Mouse (Mus musculus): Measurements from ENCODE around the gene Dbh. TPM values are rescaled to one million over a fixed set of nuclear protein-coding genes. Genes with fewer than 3 reads are reported as not detected.
A peak's percentile ranks its signal among the peaks of the same experiment; 100 is the strongest.

Dbh gene
- polyA plus RNA-seq, 1 experiment, result 0.69 TPM

- 46% methylated on average over 4 of the region's 4 CpGs for WGBS
- H3K27me3 ChIP-seq (ENCODE audit: control insufficient read depth, insufficient read depth, low read length), result no peaks in the 10 kb centered on the region
Measured at GRCm38 (mm10) chr2:27138356-27138755, 26.7 kb upstream of the Dbh start.

GRCm38 (mm10) chr2:27141950-27142693 lies 22.9 kb upstream of the Dbh start, which contains the start of gene Fam163b:
Fam163b (minus strand) TSS chr2:27142491.
- WGBS, result 3% methylated on average over 60 of the region's 62 CpGs
- TF ChIP-seq POLR2A (IDR thresholded peaks at IDR 0.05; ENCODE audit: control insufficient read depth, extremely low read depth, insufficient read depth, low read length, poor library complexity) (no peak), CTCF (IDR thresholded peaks at IDR 0.05; ENCODE audit: borderline replicate concordance, control insufficient read depth, extremely low read depth, insufficient read depth, low read length, poor library complexity) (no peak)
- Histone ChIP-seq H3K4me3 (ENCODE audit: control insufficient read depth, insufficient read depth, low read length) (peak within 1 kb of the TSS; percentile 42), H3K36me3 (ENCODE audit: control insufficient read depth, insufficient read depth, low read length) (no peaks in the 10 kb centered on the region), H3K27me3 (ENCODE audit: control insufficient read depth, insufficient read depth, low read length) (no peaks in the 10 kb centered on the region), H3K27ac (ENCODE audit: control insufficient read depth, insufficient read depth, low read length) (no peak within 1 kb of the TSS), H3K4me1 (replicated peaks; ENCODE audit: control insufficient read depth, insufficient read depth, low read length) (peaks cover 28% of the 10 kb centered on the region)
- peak; percentile 62 for DNase-seq

More at GRCm38 (mm10) chr2:27138356-27138755, 26.7 kb upstream of the Dbh start:
- Histone ChIP-seq H3K36me3 (ENCODE audit: control insufficient read depth, insufficient read depth, low read length) (no peaks in the 10 kb centered on the region), H3K4me3 (ENCODE audit: control insufficient read depth, insufficient read depth, low read length) (no peak overlapping the region), H3K4me1 (replicated peaks; ENCODE audit: control insufficient read depth, insufficient read depth, low read length) (peaks cover 46% of the 10 kb centered on the region), H3K27ac (ENCODE audit: control insufficient read depth, insufficient read depth, low read length) (no peak overlapping the region)
- TF ChIP-seq CTCF (IDR thresholded peaks at IDR 0.05; ENCODE audit: borderline replicate concordance, control insufficient read depth, extremely low read depth, insufficient read depth, low read length, poor library complexity), result no peak
- TF ChIP-seq POLR2A (IDR thresholded peaks at IDR 0.05; ENCODE audit: control insufficient read depth, extremely low read depth, insufficient read depth, low read length, poor library complexity), result no peak
- DNase-seq, result no peak

DNA sequence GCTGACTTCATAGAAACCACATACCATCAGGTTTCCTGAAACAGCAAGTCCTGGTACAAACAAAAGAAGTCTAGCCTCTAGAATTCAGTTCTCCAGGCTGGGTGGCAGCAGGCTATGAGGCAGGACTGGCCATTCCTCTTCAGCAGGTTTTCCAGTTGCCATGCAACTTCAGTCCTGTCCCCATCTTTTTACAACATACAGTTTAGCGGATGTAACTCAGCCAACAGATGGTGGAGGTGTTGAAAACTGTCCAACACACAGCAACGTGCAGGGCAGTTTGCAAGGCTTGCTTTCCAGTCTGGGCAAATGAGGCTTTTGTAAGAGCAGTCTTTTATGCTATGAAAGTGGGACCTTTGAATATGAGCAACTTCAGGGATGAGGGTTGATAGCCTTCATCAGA lies 20.1 kb upstream of the Dbh start:
- no peak for DNase-seq
- WGBS, result 70% methylated on average over 2 of the region's 2 CpGs
- no peaks in the 10 kb centered on the region for H3K36me3 ChIP-seq (ENCODE audit: control insufficient read depth, insufficient read depth, low read length)
- no peak overlapping the region for H3K4me3 ChIP-seq (ENCODE audit: control insufficient read depth, insufficient read depth, low read length)
- peaks cover 18% of the 10 kb centered on the region for H3K4me1 ChIP-seq (replicated peaks; ENCODE audit: control insufficient read depth, insufficient read depth, low read length)
- no peaks in the 10 kb centered on the region for H3K27me3 ChIP-seq (ENCODE audit: control insufficient read depth, insufficient read depth, low read length)
- no peak overlapping the region for H3K27ac ChIP-seq (ENCODE audit: control insufficient read depth, insufficient read depth, low read length)
- TF ChIP-seq CTCF (IDR thresholded peaks at IDR 0.05; ENCODE audit: borderline replicate concordance, control insufficient read depth, extremely low read depth, insufficient read depth, low read length, poor library complexity) (no peak), POLR2A (IDR thresholded peaks at IDR 0.05; ENCODE audit: control insufficient read depth, extremely low read depth, insufficient read depth, low read length, poor library complexity) (no peak)

DNA sequence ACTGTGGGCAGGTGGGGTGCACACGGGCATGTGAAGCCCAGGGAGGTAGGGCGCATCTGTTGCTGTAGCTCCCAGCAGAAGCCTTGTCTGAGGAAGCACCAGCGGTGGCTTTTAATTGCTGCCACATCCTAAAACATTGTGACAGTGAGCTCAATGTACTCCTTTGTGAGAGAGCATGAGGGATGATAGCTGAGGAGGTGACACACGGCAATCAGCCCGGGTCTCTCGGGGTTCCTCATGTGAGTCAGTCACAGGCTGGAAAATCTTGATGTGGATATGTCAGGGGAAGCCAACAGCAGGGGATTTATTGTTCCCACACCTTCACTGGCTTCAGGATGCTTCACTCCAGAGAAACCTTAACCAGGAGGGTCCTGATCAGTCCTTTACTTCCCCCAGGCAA lies 18.2 kb upstream of the Dbh start:
- H3K27ac ChIP-seq (ENCODE audit: control insufficient read depth, insufficient read depth, low read length), result no peak overlapping the region

DNA sequence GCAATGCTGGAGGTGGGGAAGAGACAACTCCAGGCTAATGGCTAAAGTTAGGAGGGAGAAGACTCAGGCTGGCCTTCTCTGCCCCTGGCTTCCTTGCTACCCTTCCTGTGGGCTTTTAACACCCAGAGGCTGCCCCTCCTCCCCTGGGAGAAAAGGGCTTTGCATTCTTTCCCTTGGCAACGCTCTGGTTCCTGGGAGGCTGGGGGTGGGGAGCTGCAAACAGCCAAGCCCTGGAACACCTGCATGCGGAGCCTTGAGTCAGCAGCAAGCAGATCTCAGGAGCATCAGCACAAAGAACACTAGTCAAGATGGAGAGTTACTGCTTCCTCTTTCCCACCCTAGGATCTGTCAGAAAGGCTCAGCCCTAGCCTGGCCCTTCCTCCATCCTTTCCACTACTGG lies 15.6 kb upstream of the Dbh start:
- TF ChIP-seq CTCF (IDR thresholded peaks at IDR 0.05; ENCODE audit: borderline replicate concordance, control insufficient read depth, extremely low read depth, insufficient read depth, low read length, poor library complexity) (no peak), POLR2A (IDR thresholded peaks at IDR 0.05; ENCODE audit: control insufficient read depth, extremely low read depth, insufficient read depth, low read length, poor library complexity) (no peak)
- Histone ChIP-seq H3K36me3 (ENCODE audit: control insufficient read depth, insufficient read depth, low read length) (no peaks in the 10 kb centered on the region), H3K27me3 (ENCODE audit: control insufficient read depth, insufficient read depth, low read length) (no peaks in the 10 kb centered on the region), H3K27ac (ENCODE audit: control insufficient read depth, insufficient read depth, low read length) (no peak overlapping the region), H3K4me3 (ENCODE audit: control insufficient read depth, insufficient read depth, low read length) (no peak overlapping the region), H3K4me1 (replicated peaks; ENCODE audit: control insufficient read depth, insufficient read depth, low read length) (peaks cover 16% of the 10 kb centered on the region)
- WGBS, result 9% methylated on average over 2 of the region's 2 CpGs
- no peak for DNase-seq

More for the DNA sequence above, 18.2 kb upstream of the Dbh start:
- 65% methylated on average over 6 of the region's 6 CpGs for WGBS
- no peak for TF ChIP-seq CTCF (IDR thresholded peaks at IDR 0.05; ENCODE audit: borderline replicate concordance, control insufficient read depth, extremely low read depth, insufficient read depth, low read length, poor library complexity)
- no peak for TF ChIP-seq POLR2A (IDR thresholded peaks at IDR 0.05; ENCODE audit: control insufficient read depth, extremely low read depth, insufficient read depth, low read length, poor library complexity)
- Histone ChIP-seq H3K36me3 (ENCODE audit: control insufficient read depth, insufficient read depth, low read length) (no peaks in the 10 kb centered on the region), H3K4me1 (replicated peaks; ENCODE audit: control insufficient read depth, insufficient read depth, low read length) (peaks cover 15% of the 10 kb centered on the region), H3K27me3 (ENCODE audit: control insufficient read depth, insufficient read depth, low read length) (no peaks in the 10 kb centered on the region), H3K4me3 (ENCODE audit: control insufficient read depth, insufficient read depth, low read length) (no peak overlapping the region)
- DNase-seq, result no peak

DNA sequence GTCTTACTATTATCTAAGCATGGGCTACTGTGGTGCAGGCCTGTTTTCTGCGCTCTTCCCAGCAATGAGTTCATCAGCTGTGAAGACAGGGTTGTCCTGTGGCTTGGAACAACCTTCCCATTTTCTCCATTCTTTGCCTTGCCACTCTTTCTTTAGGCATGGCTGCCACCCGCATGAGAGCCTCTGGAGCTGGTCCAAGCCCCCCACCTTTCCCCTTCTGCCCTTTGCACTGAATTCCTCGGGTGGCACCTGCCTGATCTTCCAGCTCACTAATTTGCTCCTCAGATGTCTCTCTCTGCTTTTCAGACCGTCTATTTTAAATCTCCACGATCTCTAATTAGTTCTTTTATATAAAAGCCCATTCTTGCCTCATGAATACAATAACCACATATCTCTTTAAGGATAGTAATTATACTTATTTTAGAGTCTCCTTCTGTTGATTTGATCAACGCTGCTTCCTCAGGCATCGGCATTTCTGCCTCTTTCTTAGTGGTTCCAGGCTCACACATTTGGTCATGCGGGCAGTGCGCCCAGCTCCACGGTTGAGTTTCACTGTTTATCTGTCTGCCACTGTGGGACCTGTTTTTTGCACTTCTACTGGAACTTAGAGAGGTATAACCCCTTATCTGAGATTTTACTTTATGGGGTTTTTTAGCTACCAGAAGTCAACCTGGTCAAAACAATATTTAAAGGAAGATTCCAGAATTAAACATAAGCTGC lies 10.4 kb upstream of the Dbh start:
- H3K36me3 ChIP-seq (ENCODE audit: control insufficient read depth, insufficient read depth, low read length), result no peaks in the 10 kb centered on the region
- TF ChIP-seq CTCF (IDR thresholded peaks at IDR 0.05; ENCODE audit: borderline replicate concordance, control insufficient read depth, extremely low read depth, insufficient read depth, low read length, poor library complexity) (no peak), POLR2A (IDR thresholded peaks at IDR 0.05; ENCODE audit: control insufficient read depth, extremely low read depth, insufficient read depth, low read length, poor library complexity) (no peak)
- no peak for DNase-seq
- H3K4me3 ChIP-seq (ENCODE audit: control insufficient read depth, insufficient read depth, low read length), result no peak overlapping the region
- 92% methylated on average over 10 of the region's 10 CpGs for WGBS
- no peak overlapping the region for H3K27ac ChIP-seq (ENCODE audit: control insufficient read depth, insufficient read depth, low read length)
- peaks cover 12% of the 10 kb centered on the region for H3K4me1 ChIP-seq (replicated peaks; ENCODE audit: control insufficient read depth, insufficient read depth, low read length)
- no peaks in the 10 kb centered on the region for H3K27me3 ChIP-seq (ENCODE audit: control insufficient read depth, insufficient read depth, low read length)
